Comparison of ENCODE assay signal across 18 mouse cellular contexts in the genomic region with DNA sequence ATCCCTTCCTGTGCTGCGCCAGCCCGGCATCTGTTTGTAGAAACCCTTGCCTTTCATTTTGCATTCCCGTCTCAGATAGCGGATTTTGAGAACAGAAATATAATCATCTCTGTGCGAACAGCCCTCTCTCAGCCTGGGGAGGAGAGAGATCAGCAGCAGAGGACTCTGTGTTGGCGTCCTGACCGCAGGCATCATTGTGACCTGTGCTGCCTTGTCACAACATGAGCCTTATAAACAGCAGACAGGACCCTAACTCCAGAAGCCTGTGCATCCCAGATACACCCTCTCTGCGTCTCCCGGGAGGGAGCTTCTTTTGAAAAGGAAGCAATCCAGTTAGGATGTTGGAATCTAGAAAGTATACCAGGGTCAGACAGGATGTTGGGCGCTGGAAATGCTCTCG. TPM values are rescaled to one million over a fixed set of nuclear protein-coding genes. Genes with fewer than 3 reads are reported as not detected.
DNase-seq lines count a peak whose midpoint lies in the region; ATAC-seq lines count a peak whose summit lies in the region.
"Had no signal": no experiment of that assay in that cellular context is flagged by ENCODE, and none has a peak within 500 bp of the region (broad histone marks: within the 10 kb centered on the region; RNA-seq: fewer than 3 reads in every experiment).

No protein-coding gene starts in this region.

- no peak overlapping the region; the same call in 1 of the 2 replicates for H3K9ac ChIP-seq in embryonic facial prominence, embryonic 14.5 days (ENCODE audit: low read depth, low read length)
- no peak overlapping the region for H3K9ac ChIP-seq in hindbrain, embryonic 12.5 days
- H3K9ac ChIP-seq in midbrain, embryonic 14.5 days (replicated peaks; ENCODE audit: low read length), result no peak overlapping the region; the same call in 1 of the 2 replicates
- H3K9ac ChIP-seq: heart, embryonic 13.5 days; liver, embryonic 14.5 days had no signal

- ATAC-seq in frontal cortex, adult (ENCODE audit: low TSS enrichment), result peak; percentile 27; the same call in 1 of the 2 replicates
- ATAC-seq in embryonic facial prominence, embryonic 14.5 days (ENCODE audit: low read depth), result no peak
- no peak for ATAC-seq in hindbrain, embryonic 12.5 days (ENCODE audit: low FRiP score)
- ATAC-seq in midbrain, embryonic 14.5 days (ENCODE audit: low FRiP score, low TSS enrichment), result no peak
- ATAC-seq: intestine, postnatal 0 days had no signal

- intact Hi-C loops in heart, postnatal 14 days (cut with DNase I), result no loop called here

- H3K36me3 ChIP-seq in embryonic facial prominence, embryonic 14.5 days (ENCODE audit: control insufficient read depth, insufficient read depth, low read length), result no peaks in the 10 kb centered on the region
- no peaks in the 10 kb centered on the region for H3K36me3 ChIP-seq in hindbrain, embryonic 12.5 days
- no peaks in the 10 kb centered on the region for H3K36me3 ChIP-seq in midbrain, embryonic 14.5 days (ENCODE audit: control insufficient read depth, insufficient read depth, low read length)
- H3K36me3 ChIP-seq: heart, embryonic 13.5 days had no signal

- DNase-seq in frontal cortex, postnatal 14 days (ENCODE audit: low spot score in 2 of 2), result no peak
- DNase-seq in embryonic facial prominence, embryonic 14.5 days (ENCODE audit: low spot score), result no peak
- DNase-seq in midbrain, embryonic 14.5 days, result no peak
- no peak for DNase-seq in adrenal gland, adult 2 months
- no peak for DNase-seq in gastrocnemius, adult 8-10 months (ENCODE audit: low spot score in 2 of 2)
- DNase-seq in heart, postnatal 14 days, result no peak
- DNase-seq: gastrocnemius, postnatal 14 days; kidney, postnatal 25 days; thymus, adult 18-20 months had no signal

- peaks cover 8% of the 10 kb centered on the region; the same call in 1 of the 2 replicates for H3K9me3 ChIP-seq in embryonic facial prominence, embryonic 14.5 days (ENCODE audit: control insufficient read depth, low read length)
- H3K9me3 ChIP-seq in hindbrain, embryonic 12.5 days (replicated peaks), result no peaks in the 10 kb centered on the region
- H3K9me3 ChIP-seq in midbrain, embryonic 14.5 days (ENCODE audit: control insufficient read depth, low read length), result no peaks in the 10 kb centered on the region

- peaks cover 10% of the 10 kb centered on the region for H3K4me1 ChIP-seq in embryonic facial prominence, embryonic 14.5 days (ENCODE audit: control insufficient read depth, insufficient read depth, low read length)
- H3K4me1 ChIP-seq in hindbrain, embryonic 12.5 days, result peaks cover 24% of the 10 kb centered on the region
- H3K4me1 ChIP-seq in midbrain, embryonic 14.5 days (ENCODE audit: control insufficient read depth, insufficient read depth, low read length), result peaks cover 43% of the 10 kb centered on the region

- H3K4me3 ChIP-seq in embryonic facial prominence, embryonic 14.5 days (ENCODE audit: low read depth, low read length), result no peak overlapping the region
- no peak overlapping the region for H3K4me3 ChIP-seq in hindbrain, embryonic 12.5 days
- no peak overlapping the region for H3K4me3 ChIP-seq in midbrain, embryonic 14.5 days (replicated peaks; ENCODE audit: low read depth, low read length)
- H3K4me3 ChIP-seq: erythroblast, embryonic 14.5 days; heart, embryonic 13.5 days had no signal

- 22% methylated on average over 11 of the region's 11 CpGs for WGBS in embryonic facial prominence, embryonic 14.5 days
- WGBS in hindbrain, embryonic 12.5 days, result 27% methylated on average over 11 of the region's 11 CpGs
- 9% methylated on average over 11 of the region's 11 CpGs for WGBS in midbrain, embryonic 14.5 days

- H3K4me2 ChIP-seq in embryonic facial prominence, embryonic 14.5 days (ENCODE audit: low read depth, low read length), result peak overlapping the region; percentile 40
- H3K4me2 ChIP-seq in hindbrain, embryonic 12.5 days (replicated peaks), result peak overlapping the region; percentile 36
- peak overlapping the region; percentile 48 for H3K4me2 ChIP-seq in midbrain, embryonic 14.5 days (ENCODE audit: low read length)

- H3K27ac ChIP-seq in embryonic facial prominence, embryonic 14.5 days (replicated peaks; ENCODE audit: low read depth, low read length), result peak overlapping the region; percentile 17; the same call in 1 of the 2 replicates
- H3K27ac ChIP-seq in hindbrain, embryonic 12.5 days, result peak overlapping the region; percentile 75
- H3K27ac ChIP-seq in midbrain, embryonic 14.5 days (replicated peaks; ENCODE audit: low read depth, low read length), result peak overlapping the region; percentile 85
- H3K27ac ChIP-seq: heart, embryonic 13.5 days; liver, embryonic 14.5 days had no signal

- H3K27me3 ChIP-seq in embryonic facial prominence, embryonic 14.5 days (replicated peaks; ENCODE audit: control insufficient read depth, insufficient read depth, low read length), result 0 out of 2 replicates have a peak, but pooled peaks cover under 1% of the 10 kb centered on the region
- H3K27me3 ChIP-seq in hindbrain, embryonic 12.5 days, result no peaks in the 10 kb centered on the region
- H3K27me3 ChIP-seq in midbrain, embryonic 14.5 days (ENCODE audit: control insufficient read depth, insufficient read depth, low read length), result no peaks in the 10 kb centered on the region

RNA-seq across cellular contexts. Expression of gene Asphd2, which starts 16.4 kb away (rescaled TPM):
- polyA plus RNA-seq in embryonic facial prominence, embryonic 14.5 days (2014; fragmentation: Nextera tagmentation; extraction: Ambion mirVana), result 18.2 and 20.3 TPM in 2 replicates
- 60.7 and 66.1 TPM in 2 replicates for polyA plus RNA-seq in hindbrain, embryonic 12.5 days (2016; fragmentation: Nextera tagmentation; extraction: Ambion mirVana)
- polyA plus RNA-seq in midbrain, embryonic 14.5 days (2014; fragmentation: Nextera tagmentation; extraction: Ambion mirVana), result 91.5 and 103 TPM in 2 replicates
- total RNA-seq in adrenal gland, adult 2 months (2021), result 1 to 10 TPM; 2.1 to 6.5 TPM
- polyA plus RNA-seq in adrenal gland, adult 2 months (2012; rRNA removed), result 2.1 and 5.1 TPM in 2 replicates
- total RNA-seq in gastrocnemius, adult 8-10 months (2022), result under 1 TPM in 3 of 4 experiments, not detected in 1; 0.15 to 0.99 (median 0.20) TPM
- under 1 TPM; 0.55 to 0.80 TPM for total RNA-seq in heart, postnatal 14 days (2021)
- polyA plus RNA-seq: erythroblast, embryonic 14.5 days had no signal

RNA-seq across cellular contexts. Expression of gene Gm6588, which starts 38.2 kb away (rescaled TPM):
- polyA plus RNA-seq in embryonic facial prominence, embryonic 14.5 days (2014; fragmentation: Nextera tagmentation; extraction: Ambion mirVana), result not detected in 2 replicates
- 0.37 and 0.64 TPM in 2 replicates for polyA plus RNA-seq in hindbrain, embryonic 12.5 days (2016; fragmentation: Nextera tagmentation; extraction: Ambion mirVana)
- polyA plus RNA-seq in midbrain, embryonic 14.5 days (2014; fragmentation: Nextera tagmentation; extraction: Ambion mirVana), result 0.26 and 0.61 TPM in 2 replicates
- total RNA-seq in adrenal gland, adult 2 months (2021), result not detected
- not detected in 2 replicates for polyA plus RNA-seq in adrenal gland, adult 2 months (2012; rRNA removed)
- total RNA-seq in gastrocnemius, adult 8-10 months (2022), result not detected
- not detected for total RNA-seq in heart, postnatal 14 days (2021)
- total RNA-seq: adrenal gland, postnatal 14 days; common myeloid progenitor, adult 5-6 weeks; gastrocnemius, postnatal 14 days; left cerebral cortex, postnatal 14 days had no signal
- polyA plus RNA-seq: erythroblast, embryonic 14.5 days; heart, embryonic 13.5 days; intestine, postnatal 0 days; liver, embryonic 14.5 days had no signal

RNA-seq across cellular contexts. Expression of gene Gm6583, which starts 55.2 kb away (rescaled TPM):
- polyA plus RNA-seq in embryonic facial prominence, embryonic 14.5 days (2014; fragmentation: Nextera tagmentation; extraction: Ambion mirVana), result 0.09 and 0.13 TPM in 2 replicates
- polyA plus RNA-seq in hindbrain, embryonic 12.5 days (2016; fragmentation: Nextera tagmentation; extraction: Ambion mirVana), result 0.26 and 0.27 TPM in 2 replicates
- 0.12 and 0.26 TPM in 2 replicates for polyA plus RNA-seq in midbrain, embryonic 14.5 days (2014; fragmentation: Nextera tagmentation; extraction: Ambion mirVana)
- total RNA-seq in adrenal gland, adult 2 months (2021), result under 1 TPM in 1 of 2 experiments, not detected in 1; 0.14 TPM
- not detected in 2 replicates for polyA plus RNA-seq in adrenal gland, adult 2 months (2012; rRNA removed)
- not detected for total RNA-seq in gastrocnemius, adult 8-10 months (2022)
- under 1 TPM in 1 of 2 experiments, not detected in 1; 0.10 TPM for total RNA-seq in heart, postnatal 14 days (2021)
- total RNA-seq: adrenal gland, postnatal 14 days; common myeloid progenitor, adult 5-6 weeks; gastrocnemius, postnatal 14 days; left cerebral cortex, postnatal 14 days had no signal

Comparison
In these comparisons a context has a peak if more than half of its experiments do, and no peak if none do; other contexts are left out.
1. H3K27ac ChIP-seq: peak in every context shown above with its lines; median percentile 85 in midbrain, embryonic 14.5 days; 75 in hindbrain, embryonic 12.5 days; 17 in embryonic facial prominence, embryonic 14.5 days.